Mouse (Mus musculus) CD4-positive naive resting alpha-beta T cell, adult 76 days (primary cell): Measurements from ENCODE around the gene Arhgef17. TPM values are rescaled to one million over a fixed set of nuclear protein-coding genes. Genes with fewer than 3 reads are reported as not detected.

ENCODE experiments used
- total RNA-seq: library from RNA; stranded (reverse); gene quantifications from one replicate; pipeline ENCODE4 v1.2.4, GENCODE M21; 2023

Arhgef17 gene
- total RNA-seq, result 0.06 TPM

DNA sequence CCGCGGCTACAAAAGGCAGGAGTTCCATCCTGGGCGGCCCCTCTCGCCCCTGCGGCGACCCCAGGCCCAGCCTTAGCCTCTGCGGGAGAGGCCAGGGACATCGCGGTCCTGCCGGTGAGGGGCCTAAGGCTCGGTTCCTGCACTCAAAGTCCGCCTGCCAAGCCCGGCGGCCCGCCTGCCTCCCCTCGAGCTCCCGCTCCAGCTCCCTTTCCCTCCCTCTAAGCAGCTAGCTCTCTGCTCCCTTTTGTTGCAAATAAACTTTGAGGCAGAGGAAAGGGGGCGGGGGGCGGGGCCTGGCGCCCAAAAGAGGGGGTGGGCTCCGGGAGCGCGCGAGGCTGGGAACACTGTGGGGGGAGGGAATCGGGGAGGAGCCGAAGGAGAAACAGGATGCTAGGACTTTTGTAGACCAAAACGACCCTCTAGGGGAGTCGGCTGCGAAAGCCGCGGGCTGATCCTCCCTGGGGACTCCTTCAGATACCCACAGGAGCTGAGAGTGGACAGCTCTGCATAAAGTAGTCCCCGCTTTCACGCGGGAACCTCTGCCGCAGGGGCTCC is at the start of gene Arhgef17:
Arhgef17 (minus strand) TSS at position 182 of the 555 bp plus-strand sequence.

DNA sequence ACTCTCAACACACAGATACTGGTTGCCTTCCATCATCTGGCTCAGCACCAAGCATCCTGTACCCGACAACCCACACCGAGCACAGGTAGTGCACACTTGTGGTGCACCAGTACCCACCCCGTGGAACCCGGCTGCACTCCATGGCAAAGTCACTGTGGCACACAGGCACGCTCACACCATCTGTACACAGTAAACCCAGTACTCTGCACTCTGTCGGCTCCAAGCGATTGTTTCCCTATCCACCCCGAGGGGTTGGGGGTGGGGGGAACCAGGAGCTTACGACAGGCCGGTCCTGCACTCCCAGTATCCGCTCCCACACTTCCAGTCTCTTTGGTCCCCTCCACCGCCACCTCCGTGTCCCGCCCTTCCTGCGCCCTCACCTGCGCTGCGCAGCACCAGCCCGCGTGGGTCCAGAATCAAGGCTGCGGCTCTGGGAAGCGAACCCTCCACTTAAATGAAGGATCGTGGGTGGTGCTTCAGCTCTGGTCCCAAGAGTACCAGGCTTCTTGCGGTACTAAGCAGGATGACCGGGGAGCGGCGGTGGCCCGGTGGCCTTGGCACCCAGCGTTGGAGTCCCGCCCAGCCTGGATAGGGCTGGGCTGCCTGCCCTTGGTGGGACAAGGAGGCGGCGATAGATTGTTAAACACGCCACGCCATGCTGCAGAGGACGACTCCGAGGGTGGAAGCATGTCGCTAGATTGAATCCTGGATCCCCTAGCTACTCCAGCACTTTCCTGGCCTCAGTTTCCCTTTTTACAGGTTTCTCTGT is 42.4 kb upstream of the Arhgef17 start, which contains the start of gene P2ry6:
P2ry6 (minus strand) TSS at position 515 of the 769 bp plus-strand sequence.

DNA sequence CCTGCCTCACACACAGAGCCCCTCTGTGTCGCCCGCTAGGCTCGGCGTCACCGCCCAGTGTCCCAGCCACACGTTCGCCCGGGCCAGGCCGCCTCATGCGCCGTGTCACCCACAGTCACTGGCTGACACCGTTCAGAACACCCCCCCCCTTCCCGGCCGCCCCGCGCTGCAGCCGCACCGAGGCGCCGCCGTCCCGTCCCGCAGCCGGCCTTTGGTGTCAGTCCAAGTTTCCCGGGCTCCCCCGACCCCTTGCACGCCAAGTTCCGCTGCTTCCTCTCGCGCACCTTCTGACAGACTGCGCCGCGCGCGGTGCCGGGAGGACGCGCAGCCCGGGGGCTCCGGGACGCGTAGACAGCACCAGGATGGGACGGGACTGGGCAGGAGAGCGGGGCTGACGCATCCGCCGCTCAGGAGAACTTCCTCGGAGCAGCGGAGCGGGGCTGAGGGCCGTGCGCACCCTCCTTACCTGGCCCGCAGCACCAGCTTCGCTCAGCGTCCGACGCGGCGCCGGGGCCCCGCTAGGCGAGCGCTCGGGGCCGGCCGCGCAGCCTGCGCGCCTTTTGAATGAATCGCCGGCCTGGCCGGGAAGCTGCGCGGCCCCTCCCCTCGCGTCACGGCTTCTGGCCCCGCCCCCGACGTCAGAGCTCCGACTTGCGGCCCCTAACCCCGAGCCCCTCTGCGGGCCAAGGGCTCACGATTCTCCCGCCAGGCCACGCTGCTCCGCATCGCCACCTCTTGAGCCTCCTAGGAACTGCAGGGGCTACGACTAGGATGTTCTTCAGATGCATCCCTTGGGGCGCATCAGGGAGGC is 68.9 kb downstream of the Arhgef17 start, which contains the start of gene Relt:
Relt (minus strand) TSS at position 619 of the 811 bp plus-strand sequence.

Other genes with a start within 250 kb of the Arhgef17 start
- gene Fam168a, start 225.5 kb downstream of the Arhgef17 start, total RNA-seq, result 49.7 TPM
- gene Relt, start 68.7 kb downstream of the Arhgef17 start, total RNA-seq, result 26.3 TPM
- gene P2ry6, start 42.5 kb upstream of the Arhgef17 start, total RNA-seq, result not detected
- gene P2ry2, start 80.8 kb upstream of the Arhgef17 start, total RNA-seq, result 3.1 TPM
- 131 TPM for gene Fchsd2, start 160.8 kb upstream of the Arhgef17 start, total RNA-seq